Mouse (Mus musculus): ENCODE data around the gene Alpl. TPM values are rescaled to one million over a fixed set of nuclear protein-coding genes. Genes with fewer than 3 reads are reported as not detected.

The Alpl gene
- polyA plus RNA-seq, 1 experiment from 2014 or later: 2.5 TPM

- ATAC-seq (ENCODE audit: low FRiP score, low TSS enrichment) (no peak), DNase-seq (ENCODE audit: low spot score) (no peak)
- H3K9me3 ChIP-seq (ENCODE audit: control insufficient read depth, low read length): no peaks in the 10 kb centered on the region
- H3K4me2 ChIP-seq (replicated peaks; ENCODE audit: low read depth): no peak overlapping the region
- H3K27ac ChIP-seq (replicated peaks): no peak overlapping the region
- 65% methylated on average over 16 of the region's 16 CpGs for WGBS
- no peaks in the 10 kb centered on the region for H3K36me3 ChIP-seq (ENCODE audit: control insufficient read depth, insufficient read depth, low read length)
- H3K27me3 ChIP-seq (ENCODE audit: control insufficient read depth, insufficient read depth, low read length): no peaks in the 10 kb centered on the region
- no peak for TF ChIP-seq EP300 (optimal IDR thresholded peaks at IDR 0.05)
- no peak for TF ChIP-seq CTCF (IDR thresholded peaks at IDR 0.05; ENCODE audit: low read depth)
- no peaks in the 10 kb centered on the region for H3K4me1 ChIP-seq (replicated peaks; ENCODE audit: control insufficient read depth, insufficient read depth)
- H3K4me3 ChIP-seq (ENCODE audit: low read depth, low read length): no peak overlapping the region
- H3K9ac ChIP-seq (ENCODE audit: low read length): no peak overlapping the region
Measured at GRCm38 (mm10) chr4:137772438-137773056, 23.6 kb downstream of the Alpl start.

DNA sequence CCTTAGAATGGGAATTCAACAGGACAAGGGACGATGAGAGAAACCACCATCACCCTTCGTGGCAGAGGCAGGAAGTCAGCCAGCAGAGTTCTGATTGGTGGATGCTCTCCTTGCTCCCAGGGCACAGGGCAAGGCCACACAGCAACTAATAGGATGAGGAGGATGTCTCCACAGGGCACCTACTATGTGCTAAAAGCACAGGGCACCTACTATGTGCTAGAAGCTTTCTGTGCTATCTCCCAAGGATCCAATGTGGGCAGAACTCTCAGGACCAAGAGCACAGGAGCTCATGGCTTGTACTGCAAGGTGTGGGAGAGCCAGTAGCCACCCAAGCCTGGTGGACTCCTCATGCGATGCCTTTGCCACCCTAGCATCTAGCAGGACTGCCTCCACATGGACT, 24.4 kb downstream of the Alpl start:
- Histone ChIP-seq H3K4me3 (ENCODE audit: low read depth, low read length) (no peak overlapping the region), H3K4me1 (replicated peaks; ENCODE audit: control insufficient read depth, insufficient read depth) (no peaks in the 10 kb centered on the region), H3K27ac (replicated peaks) (no peak overlapping the region), H3K27me3 (ENCODE audit: control insufficient read depth, insufficient read depth, low read length) (no peaks in the 10 kb centered on the region), H3K9ac (ENCODE audit: low read length) (no peak overlapping the region), H3K36me3 (ENCODE audit: control insufficient read depth, insufficient read depth, low read length) (no peaks in the 10 kb centered on the region), H3K4me2 (replicated peaks; ENCODE audit: low read depth) (no peak overlapping the region), H3K9me3 (ENCODE audit: control insufficient read depth, low read length) (no peaks in the 10 kb centered on the region)
- no peak for TF ChIP-seq EP300 (optimal IDR thresholded peaks at IDR 0.05)
- no peak for TF ChIP-seq CTCF (IDR thresholded peaks at IDR 0.05; ENCODE audit: low read depth)
- 69% methylated on average over 3 of the region's 3 CpGs for WGBS
- no peak for ATAC-seq (ENCODE audit: low FRiP score, low TSS enrichment)
- no peak for DNase-seq (ENCODE audit: low spot score)

DNA sequence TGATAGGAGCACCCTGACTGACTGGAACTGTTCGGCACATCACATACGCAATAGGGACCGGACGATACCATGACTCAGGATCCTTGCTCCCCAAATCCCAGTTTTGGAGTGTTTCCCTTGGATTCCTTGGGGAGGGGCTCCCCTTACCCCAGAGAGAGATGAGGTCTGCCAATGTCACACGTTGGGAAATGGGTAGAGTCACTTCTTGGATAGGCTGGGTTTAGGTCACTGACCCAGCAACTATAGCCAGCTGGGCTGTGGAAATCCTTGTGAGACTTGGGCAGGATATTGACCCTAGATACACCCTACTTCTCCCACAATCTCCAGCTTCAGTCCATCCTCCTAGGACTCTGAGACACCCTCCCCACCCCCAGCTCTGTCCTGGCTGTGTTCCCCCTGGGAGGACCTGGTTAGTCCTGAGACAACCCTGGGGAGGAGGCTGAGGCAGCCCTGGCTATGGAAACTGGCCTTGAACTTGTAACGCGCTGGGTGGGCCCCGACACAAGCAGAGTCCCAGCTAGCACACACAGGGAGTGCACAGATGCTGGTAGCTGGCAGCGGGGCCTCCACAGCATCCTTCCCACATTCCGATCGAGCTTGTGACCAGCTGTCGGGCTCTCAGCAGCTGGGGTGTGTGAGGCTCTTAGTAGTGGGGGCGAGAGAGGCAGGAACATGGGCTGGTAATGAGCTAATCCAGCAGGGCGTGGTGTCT, 25.1 kb downstream of the Alpl start:
- TF ChIP-seq CTCF (IDR thresholded peaks at IDR 0.05; ENCODE audit: low read depth): no peak
- no peak for TF ChIP-seq EP300 (optimal IDR thresholded peaks at IDR 0.05)
- Histone ChIP-seq H3K9me3 (ENCODE audit: control insufficient read depth, low read length) (no peaks in the 10 kb centered on the region), H3K4me1 (replicated peaks; ENCODE audit: control insufficient read depth, insufficient read depth) (no peaks in the 10 kb centered on the region), H3K4me3 (ENCODE audit: low read depth, low read length) (no peak overlapping the region), H3K9ac (ENCODE audit: low read length) (no peak overlapping the region), H3K36me3 (ENCODE audit: control insufficient read depth, insufficient read depth, low read length) (no peaks in the 10 kb centered on the region), H3K4me2 (replicated peaks; ENCODE audit: low read depth) (no peak overlapping the region), H3K27ac (replicated peaks) (no peak overlapping the region), H3K27me3 (ENCODE audit: control insufficient read depth, insufficient read depth, low read length) (no peaks in the 10 kb centered on the region)
- DNase-seq (ENCODE audit: low spot score): no peak
- peak; percentile 63; the same call in 1 of the 2 replicates for ATAC-seq (ENCODE audit: low FRiP score, low TSS enrichment)
- 49% methylated on average over 14 of the region's 14 CpGs for WGBS

- no peak overlapping the region for H3K4me3 ChIP-seq (ENCODE audit: low read depth, low read length)
- TF ChIP-seq EP300 (optimal IDR thresholded peaks at IDR 0.05) (no peak), CTCF (IDR thresholded peaks at IDR 0.05; ENCODE audit: low read depth) (no peak)
- 33% methylated on average over 7 of the region's 7 CpGs for WGBS
- no peak for DNase-seq (ENCODE audit: low spot score)
- no peaks in the 10 kb centered on the region for H3K36me3 ChIP-seq (ENCODE audit: control insufficient read depth, insufficient read depth, low read length)
- H3K27ac ChIP-seq (replicated peaks): no peak overlapping the region
- no peaks in the 10 kb centered on the region for H3K27me3 ChIP-seq (ENCODE audit: control insufficient read depth, insufficient read depth, low read length)
- ATAC-seq (ENCODE audit: low FRiP score, low TSS enrichment): no peak
- no peak overlapping the region for H3K9ac ChIP-seq (ENCODE audit: low read length)
- H3K4me2 ChIP-seq (replicated peaks; ENCODE audit: low read depth): no peak overlapping the region
- no peaks in the 10 kb centered on the region for H3K9me3 ChIP-seq (ENCODE audit: control insufficient read depth, low read length)
- peaks cover 6% of the 10 kb centered on the region; the same call in 1 of the 2 replicates for H3K4me1 ChIP-seq (replicated peaks; ENCODE audit: control insufficient read depth, insufficient read depth)
Measured at GRCm38 (mm10) chr4:137769635-137770034, 26.5 kb downstream of the Alpl start.

GRCm38 (mm10) chr4:137768831-137769230, 27.4 kb downstream of the Alpl start:
- H3K27me3 ChIP-seq (ENCODE audit: control insufficient read depth, insufficient read depth, low read length): no peaks in the 10 kb centered on the region
- WGBS: 67% methylated on average over 6 of the region's 6 CpGs
- TF ChIP-seq EP300 (optimal IDR thresholded peaks at IDR 0.05) (no peak), CTCF (IDR thresholded peaks at IDR 0.05; ENCODE audit: low read depth) (no peak)
- no peaks in the 10 kb centered on the region for H3K9me3 ChIP-seq (ENCODE audit: control insufficient read depth, low read length)
- H3K4me1 ChIP-seq (replicated peaks; ENCODE audit: control insufficient read depth, insufficient read depth): peaks cover 6% of the 10 kb centered on the region; the same call in 1 of the 2 replicates
- ATAC-seq (ENCODE audit: low FRiP score, low TSS enrichment): no peak
- H3K4me3 ChIP-seq (ENCODE audit: low read depth, low read length): no peak overlapping the region
- H3K27ac ChIP-seq (replicated peaks): no peak overlapping the region
- H3K9ac ChIP-seq (ENCODE audit: low read length): no peak overlapping the region
- no peaks in the 10 kb centered on the region for H3K36me3 ChIP-seq (ENCODE audit: control insufficient read depth, insufficient read depth, low read length)
- no peak overlapping the region for H3K4me2 ChIP-seq (replicated peaks; ENCODE audit: low read depth)
- no peak for DNase-seq (ENCODE audit: low spot score)

GRCm38 (mm10) chr4:137768381-137768780, 27.8 kb downstream of the Alpl start:
- H3K4me1 ChIP-seq (replicated peaks; ENCODE audit: control insufficient read depth, insufficient read depth): peaks cover 6% of the 10 kb centered on the region; the same call in 1 of the 2 replicates
- 91% methylated on average over 5 of the region's 5 CpGs for WGBS
- ATAC-seq (ENCODE audit: low FRiP score, low TSS enrichment): no peak
- DNase-seq (ENCODE audit: low spot score): no peak
- no peaks in the 10 kb centered on the region for H3K27me3 ChIP-seq (ENCODE audit: control insufficient read depth, insufficient read depth, low read length)
- no peak overlapping the region for H3K4me2 ChIP-seq (replicated peaks; ENCODE audit: low read depth)
- H3K36me3 ChIP-seq (ENCODE audit: control insufficient read depth, insufficient read depth, low read length): no peaks in the 10 kb centered on the region
- no peak overlapping the region for H3K9ac ChIP-seq (ENCODE audit: low read length)
- H3K27ac ChIP-seq (replicated peaks): no peak overlapping the region
- no peaks in the 10 kb centered on the region for H3K9me3 ChIP-seq (ENCODE audit: control insufficient read depth, low read length)
- TF ChIP-seq EP300 (optimal IDR thresholded peaks at IDR 0.05) (no peak), CTCF (IDR thresholded peaks at IDR 0.05; ENCODE audit: low read depth) (no peak)
- H3K4me3 ChIP-seq (ENCODE audit: low read depth, low read length): no peak overlapping the region
